Mouse (Mus musculus) natural killer cell, adult 2 months (primary cell): ENCODE results near the gene Ddx41.
"Not testable (repeated sequence)": the region's sequence is repeated elsewhere in the genome, so short reads cannot be mapped to it uniquely, and the experiment has no call there.

Experiments used
- DNase-seq, 2 experiments: peaks; one replicate each; pipeline ENCODE4 v3.0.0; 2022; ENCODE audit warnings: low spot score in 2 of 2

The Ddx41 gene

DNA sequence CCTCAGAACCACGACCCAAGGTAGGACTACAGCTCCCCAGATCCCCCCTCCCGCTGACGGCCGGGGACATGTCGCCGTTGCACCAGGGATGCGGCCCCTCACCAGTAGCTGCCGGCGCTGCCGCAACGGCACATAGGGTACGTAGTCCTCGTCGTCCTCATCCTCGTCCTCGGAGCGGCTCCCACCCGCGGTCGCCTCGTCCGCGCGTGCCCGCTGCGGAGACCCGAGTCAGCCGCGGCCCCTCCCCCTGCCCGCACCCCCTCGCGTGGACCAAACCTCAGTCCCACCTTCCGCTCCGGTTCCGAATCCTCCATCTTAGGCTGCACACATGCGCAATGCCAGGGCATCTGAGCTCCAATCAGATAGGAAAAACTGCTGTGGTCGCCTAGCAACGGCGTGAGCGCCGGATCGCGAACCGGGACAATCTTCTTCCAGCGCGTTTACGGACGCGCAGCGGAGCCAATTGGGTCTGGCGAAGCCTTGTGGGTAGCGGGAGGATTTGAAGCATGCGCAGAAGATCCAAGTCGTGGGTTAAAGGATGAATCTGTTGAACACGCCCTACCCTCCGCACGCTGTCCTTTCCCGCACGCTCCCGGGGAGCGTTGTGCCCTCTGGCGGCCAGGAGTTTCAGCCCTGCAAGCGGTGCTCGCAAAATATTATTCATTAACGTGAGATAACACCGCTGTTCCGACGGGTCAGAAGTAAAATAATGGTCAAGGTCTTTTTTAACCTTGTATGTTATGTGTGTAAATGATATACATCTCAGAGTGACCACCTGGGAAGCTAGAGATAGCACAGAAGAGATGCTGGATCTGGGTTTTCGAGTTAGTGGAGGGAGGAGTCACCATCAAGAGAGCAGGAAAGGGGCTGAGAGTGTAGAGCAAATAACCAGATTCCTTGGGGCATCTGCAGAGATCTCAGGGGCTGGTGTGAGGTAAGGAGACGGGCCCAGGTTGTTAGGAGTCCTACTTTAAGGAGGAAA lies at the start of gene Ddx41:
TSS of gene Ddx41 (minus strand) at position 465 of the 982 bp plus-strand sequence.
- DNase-seq = peak; percentile 98 to 99

DNA sequence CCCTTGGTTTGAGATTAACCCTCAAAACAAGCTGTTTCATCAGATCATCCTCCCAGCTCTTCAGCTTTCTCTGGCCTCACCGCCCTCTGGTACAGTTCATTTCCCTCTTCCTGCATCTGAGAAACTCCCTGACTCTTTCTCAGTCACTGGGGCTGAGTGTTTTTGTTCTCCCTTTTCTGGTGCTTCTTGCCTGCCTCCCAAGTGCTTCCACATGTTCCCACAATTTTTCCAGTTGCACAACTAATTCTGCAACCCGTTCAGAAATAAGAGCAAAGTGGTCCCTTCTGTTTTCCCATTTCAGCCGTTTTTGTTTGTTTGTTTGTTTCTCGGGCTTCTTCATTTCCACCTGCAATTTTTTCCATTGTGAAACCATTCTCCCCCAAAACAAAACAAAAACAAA lies 41.6 kb upstream of the Ddx41 start:
- DNase-seq = no peak

DNA sequence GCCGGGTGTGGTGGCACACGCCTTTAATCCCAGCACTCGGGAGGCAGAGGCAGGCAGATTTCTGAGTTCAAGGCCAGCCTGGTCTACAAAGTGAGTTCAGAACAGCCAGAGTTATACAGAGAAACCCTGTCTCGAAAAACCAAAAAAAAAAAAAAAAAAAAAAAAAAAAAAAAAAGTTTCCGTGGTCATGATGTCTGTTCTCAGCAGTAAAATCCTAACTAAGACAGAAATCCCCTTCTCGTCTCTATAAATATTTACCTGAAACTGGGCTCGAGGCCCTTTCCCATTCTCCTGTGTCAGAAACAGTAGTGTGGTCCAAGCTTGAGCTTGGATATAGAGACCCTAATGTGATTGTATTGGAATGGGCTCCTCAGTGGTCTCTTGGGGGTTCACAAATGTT lies 40.4 kb upstream of the Ddx41 start:
- not testable (repeated sequence) for DNase-seq

DNA sequence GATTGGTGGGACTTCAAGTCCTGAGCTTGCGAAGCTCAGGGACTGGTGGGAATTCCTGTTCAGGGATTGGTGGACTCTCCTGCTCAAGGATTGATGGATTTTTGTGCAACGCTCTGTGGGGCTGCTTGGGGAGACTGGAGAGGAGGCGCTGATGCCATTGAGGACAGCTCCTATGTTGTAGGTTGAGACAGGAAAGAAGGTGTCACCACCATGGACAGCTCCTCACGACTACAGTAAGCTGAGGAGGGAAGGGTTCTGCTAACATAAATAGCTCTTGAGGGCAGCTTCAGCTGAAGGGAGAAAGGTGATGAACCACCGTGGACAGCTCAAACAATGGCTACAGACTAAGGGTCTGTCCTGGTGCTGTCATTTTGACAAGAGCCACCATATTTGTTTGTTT lies 39.5 kb upstream of the Ddx41 start:
- DNase-seq = no peak

DNA sequence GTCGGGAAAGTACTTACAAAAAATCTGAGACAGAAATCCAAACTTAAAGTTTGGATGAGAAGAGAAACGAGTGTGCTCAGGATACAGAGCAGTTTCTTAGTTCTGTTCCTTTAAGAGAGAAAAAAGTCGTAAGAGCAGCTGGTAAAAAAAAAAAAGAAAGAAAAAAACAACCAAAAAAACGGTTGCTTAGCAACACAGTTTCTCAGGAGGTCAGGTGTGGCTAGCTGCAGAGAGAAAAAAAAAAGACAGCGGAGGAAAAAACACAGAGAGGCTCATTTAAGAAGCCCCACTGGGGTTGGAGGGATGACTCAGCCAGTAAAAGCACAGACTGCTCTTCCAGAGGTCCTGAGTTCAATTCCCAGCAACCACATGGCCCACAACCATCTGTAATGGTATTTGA lies 37.9 kb upstream of the Ddx41 start:
- DNase-seq = no peak

DNA sequence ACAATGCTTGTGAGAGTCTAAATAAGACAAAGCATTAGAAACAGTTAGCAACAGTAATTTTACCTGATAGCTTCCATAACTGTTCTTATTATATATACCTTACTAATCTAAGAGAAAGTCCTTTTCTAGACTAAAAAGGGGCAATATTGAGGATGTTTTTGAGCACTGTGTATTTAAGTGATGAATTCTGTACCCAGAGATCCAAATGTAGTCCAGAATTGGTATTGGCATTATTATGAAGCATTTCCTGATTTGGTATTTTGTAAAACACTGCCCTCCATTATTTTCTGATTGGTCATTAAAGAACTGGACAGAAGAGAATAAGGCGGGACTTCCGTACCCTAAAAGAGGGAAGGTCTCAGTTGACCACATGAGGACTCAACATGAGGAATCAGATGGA lies 37.0 kb upstream of the Ddx41 start, which contains the start of gene Tmed9:
TSS of gene Tmed9 (plus strand) at position 301 of the 400 bp plus-strand sequence.
- no peak for DNase-seq

DNA sequence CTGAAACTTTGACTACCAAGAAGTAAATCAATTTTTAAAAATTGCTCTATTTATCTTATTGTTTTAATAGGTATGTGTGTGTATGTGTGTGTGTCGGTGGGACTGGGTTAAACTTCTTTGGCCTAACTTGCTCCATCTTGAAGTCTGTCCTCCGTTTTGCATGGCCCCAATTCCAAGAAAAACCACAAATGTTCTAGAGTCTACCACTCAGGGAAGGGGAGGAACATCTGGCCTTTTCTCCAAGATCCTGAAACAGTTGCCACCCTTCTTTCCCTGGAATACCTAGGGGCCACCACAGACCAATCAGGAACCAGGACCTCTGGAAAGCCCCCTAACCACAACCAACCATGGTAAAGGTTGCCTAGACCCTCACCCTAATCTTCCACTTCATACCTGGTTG lies 35.5 kb upstream of the Ddx41 start:
- no peak for DNase-seq

DNA sequence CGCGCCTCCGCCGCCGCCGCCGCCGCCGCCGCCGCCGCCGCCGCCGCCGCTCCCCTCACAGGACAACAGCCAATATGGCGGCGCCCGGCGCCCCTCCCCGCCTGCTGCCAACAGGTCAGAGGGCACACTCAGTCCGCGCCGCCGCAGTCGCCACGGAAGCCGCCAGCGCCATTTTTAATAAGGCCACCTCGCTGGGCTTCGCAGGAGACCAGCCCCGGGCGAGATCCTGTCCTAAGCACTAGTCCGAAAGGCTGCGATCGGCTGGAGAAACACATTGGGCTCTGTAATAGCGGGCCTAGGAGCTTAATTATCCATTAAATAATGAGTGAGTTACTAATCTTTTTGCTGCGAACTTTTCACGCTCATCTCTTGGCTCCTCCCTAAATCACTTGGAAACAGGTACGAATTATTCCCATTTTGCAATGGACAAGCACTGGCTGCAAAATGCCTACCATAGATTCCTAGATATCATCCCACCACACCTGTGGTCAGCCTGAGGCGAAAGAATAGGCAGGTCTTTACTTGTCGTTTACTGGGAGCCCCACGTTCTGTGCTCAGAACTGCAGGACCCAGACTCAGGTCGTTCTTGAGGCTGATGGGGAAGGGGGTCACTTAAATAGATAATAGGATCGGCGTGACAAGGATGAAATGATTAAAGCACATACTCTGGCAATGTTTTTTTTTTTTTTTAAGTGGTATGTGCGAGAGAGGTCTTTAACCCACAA lies 34.7 kb upstream of the Ddx41 start, which contains the start of gene Fam193b:
TSS of gene Fam193b (minus strand) at position 94 of the 725 bp plus-strand sequence.
- DNase-seq = peak; percentile 91 to 92

DNA sequence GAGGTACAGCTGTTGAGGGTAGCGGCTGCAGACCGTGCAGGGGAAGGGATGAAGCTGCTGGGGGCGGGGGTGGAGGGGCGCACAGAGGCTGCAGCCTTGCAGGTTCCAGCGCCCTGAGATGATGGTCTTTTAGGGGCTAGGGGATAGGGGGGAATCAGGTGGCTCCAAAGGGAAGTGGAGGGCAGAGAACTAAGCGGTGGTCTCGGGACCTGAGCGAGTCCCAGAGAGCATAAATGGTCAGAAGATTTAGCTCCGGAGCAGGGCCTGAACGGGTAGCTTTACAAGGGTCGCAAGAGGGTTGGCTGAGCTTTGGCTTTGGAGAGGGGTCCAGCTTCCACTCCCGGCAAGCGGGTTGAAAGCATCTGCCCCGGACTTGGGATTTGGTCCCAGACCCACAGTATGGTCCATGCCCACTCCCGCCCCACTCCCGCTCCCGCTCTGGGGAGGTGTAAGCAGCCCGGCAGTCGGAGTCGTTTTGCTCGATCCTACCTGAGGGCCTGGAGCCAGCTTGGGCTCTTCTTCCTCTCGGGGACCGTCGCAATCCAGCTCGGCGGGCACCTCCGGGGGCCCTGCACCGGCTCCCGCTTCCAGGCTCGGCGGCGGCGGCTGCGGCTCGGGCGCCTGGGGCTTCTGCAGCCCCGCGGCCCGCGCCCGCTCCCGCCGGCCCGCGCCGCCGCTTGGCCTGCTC lies 34.0 kb upstream of the Ddx41 start:
- peak; percentile 6 to 7 for DNase-seq

DNA sequence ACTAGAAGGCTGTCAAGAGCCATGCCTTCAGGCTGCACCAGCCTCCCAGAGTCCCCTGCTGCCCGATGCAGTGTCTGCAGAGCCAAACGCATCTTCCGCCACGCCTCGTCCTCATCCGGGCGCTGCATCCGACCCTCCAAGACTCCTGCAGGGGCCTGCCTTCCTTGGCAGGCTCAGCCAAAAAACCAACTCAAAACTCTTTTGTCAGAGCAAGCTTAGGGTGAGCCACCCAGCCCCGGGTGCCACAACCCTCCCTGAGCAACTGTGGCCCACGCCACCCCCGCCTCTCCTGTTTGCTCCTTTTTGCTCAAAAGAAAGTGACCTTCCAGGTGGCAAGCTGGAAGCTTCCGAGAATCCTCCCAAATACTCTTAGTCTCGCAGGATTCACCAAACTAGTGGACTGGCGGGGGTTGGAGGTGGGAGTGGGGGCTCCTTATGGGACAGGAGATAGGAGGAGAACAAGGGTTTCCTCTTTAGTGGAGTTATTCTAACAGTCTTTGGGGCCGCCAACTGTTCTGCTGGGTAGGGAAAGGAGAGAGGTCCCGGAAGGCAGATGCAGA lies 33.3 kb upstream of the Ddx41 start:
- DNase-seq = no peak

DNA sequence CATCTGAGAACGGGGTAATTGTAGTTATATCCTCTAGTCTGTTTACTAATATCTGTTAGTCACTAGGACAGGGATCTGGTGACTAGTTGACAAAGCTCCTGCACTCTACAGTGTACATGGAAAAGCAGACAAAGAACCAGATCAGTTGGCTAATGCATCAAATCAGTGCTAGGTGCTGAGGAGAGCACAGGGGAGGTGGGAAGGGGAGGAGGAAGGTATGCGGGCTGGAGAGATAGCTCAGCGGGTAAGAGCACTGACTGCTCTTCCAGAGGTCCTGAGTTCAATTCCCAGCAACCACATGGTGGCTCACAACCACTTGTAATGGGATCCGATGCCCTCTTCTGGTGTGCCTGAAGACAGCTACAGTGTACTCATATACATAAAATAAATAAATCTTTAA lies 32.1 kb upstream of the Ddx41 start:
- not testable (repeated sequence) for DNase-seq

DNA sequence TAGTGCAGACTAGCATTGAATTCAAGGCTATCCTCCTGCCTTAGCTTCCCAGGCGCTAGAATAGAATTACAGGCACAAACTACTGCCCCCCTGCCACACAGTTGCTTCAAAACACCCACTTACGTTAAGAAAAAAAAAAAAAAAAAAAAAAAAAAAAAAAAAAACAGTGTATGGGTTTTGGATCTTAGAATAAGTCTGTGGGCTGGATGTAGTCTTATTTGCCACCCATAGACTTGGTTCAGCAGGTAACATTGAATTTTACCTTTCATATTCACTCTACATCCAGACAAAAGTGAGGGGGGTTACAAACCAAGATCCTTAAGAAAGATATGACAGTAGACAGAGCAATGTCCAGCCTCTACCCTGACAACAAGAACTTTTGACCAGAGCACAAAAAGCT lies 31.5 kb upstream of the Ddx41 start:
- no peak for DNase-seq

DNA sequence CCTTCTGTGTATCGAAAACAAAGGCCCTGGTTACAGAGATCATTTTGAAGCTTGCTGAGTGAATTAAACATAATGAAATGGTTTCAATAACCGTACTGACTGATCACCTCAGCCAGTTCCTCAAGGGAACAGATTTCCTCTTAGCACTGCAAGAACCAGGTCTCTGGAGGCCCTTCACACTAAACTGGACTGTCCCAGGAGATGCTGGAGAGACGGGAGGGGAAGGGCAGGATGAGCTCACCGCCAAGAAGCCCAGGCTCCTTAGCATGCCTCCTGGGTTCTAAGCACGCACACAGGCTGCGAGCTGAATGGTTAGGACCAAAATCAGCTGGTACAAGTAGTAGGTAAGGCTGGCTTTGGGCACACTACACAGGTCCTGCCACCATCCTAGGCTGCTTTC lies 30.5 kb upstream of the Ddx41 start:
- DNase-seq = no peak

DNA sequence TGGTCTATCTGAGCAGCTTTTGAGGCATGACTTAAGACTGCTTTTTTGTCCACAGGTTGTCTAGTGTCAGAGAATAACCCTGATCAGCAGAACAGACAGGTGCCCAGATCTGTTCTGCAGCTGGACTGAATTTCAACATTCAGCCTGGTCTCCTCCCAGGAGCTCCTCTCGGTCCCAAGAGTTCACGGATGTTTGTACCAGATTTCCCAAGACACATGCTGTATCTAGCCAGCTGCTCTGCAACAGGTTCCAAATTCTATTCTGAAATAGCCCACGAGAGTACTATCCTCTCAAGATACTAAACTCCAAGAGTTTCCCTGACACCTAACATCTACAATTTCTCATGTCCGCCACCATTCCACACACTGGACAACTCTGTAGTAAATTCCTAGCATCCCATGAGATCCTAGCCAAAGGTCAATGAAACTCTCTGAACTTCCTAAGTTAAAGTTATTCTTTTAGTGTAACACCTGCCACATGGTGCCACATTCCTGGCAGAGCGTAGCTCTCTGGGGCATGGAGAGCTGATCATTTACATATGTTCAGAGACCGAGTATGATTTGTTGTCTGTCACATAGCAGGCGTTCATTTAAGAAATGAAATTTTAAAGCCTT lies 26.9 kb upstream of the Ddx41 start:
- DNase-seq = no peak

DNA sequence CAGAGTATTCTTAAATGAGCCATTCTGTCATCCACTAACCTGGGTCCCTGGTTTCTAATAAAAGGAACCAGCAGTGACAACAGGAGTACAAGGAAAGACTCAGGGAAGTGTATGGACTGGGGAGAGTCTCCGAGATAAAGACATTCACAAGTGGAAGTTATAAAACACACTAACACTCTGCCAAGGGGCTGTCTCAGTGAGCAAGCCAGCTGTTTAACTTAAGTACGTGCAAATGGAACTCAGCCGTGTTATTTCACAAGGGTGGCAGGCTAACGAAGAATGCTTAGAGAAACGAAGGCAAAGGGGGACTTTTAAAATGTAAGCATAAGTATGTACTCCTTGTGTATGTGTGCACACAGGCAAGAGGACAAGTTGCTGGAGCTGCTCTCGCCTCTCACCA lies 21.0 kb upstream of the Ddx41 start:
- no peak for DNase-seq

DNA sequence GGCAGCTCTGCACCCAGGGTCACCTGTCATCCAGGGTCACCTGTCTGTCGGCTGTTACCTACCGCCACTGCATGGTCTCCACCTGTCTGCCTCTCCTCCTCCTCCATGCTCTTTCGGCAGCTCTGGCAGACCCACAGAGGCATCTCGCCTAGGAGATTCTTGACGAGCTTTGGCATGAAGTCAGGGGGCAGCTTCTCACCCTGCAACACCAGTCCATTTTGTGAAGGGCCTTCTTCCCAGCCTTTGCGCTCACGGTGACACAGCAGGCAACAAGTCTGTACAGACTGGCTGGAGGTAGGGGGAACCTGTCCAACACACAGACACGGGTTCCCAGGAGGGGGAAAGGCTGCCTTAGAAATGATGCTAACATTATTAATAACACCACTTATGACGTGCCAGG lies 19.5 kb upstream of the Ddx41 start:
- no peak for DNase-seq

DNA sequence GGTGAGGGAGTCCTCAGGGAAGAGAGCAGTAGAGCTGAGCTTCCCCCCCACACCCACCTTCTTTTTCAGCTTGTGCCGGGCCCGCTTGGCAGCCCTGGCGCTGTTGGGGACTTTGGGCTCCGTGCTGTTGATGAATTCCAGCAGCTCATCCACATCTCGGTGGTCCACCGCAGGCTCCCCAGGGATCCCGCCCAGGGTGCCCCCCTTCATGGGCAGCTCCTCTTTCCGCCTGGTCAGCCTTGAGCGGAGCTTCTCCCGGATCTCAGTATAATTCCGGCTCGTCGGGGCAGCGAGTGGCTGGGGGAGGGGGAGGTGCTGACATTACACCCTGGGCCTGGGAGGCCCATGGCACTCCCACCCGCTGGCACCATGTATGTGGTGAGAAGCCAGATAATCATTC lies 12.6 kb upstream of the Ddx41 start:
- no peak for DNase-seq

DNA sequence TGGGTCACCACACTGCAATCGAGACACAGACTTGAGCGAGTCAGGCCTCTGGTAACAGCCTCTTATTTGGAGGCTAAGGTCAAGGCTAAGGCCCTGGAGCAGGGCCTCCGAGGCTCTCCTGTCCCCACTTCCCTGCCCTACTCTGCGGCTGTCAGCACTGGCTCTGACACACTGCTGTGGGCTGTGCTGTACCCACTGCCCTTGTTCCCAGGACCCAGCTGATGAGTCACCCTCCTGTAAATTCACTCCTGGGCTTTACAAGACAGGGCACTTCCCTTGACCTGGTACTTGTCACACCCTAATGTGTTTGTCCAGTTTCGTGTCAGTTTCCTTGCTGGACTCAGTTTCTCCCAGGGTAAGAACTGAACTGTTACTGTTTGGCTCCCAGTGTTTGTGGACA lies 12.0 kb upstream of the Ddx41 start:
- DNase-seq = no peak

DNA sequence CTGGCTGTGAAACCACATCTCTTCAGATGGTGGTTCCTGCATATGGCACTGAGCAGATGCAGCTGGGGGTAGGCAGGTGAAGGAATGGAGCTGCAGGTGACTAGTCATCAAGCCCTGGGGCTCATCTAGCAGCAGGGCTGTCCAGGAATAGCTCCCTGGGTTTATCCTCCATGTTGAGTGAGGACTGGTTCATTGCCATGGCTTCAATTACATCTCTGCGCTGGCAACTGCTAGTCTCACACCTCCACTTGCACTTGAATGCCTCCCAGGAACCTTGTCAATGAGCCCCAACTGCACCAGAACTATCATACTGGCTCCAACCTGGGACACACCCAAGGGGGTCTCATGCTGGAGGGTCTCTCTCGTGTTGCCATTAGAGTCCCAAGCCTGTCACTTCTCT lies 11.5 kb upstream of the Ddx41 start:
- DNase-seq = no peak

DNA sequence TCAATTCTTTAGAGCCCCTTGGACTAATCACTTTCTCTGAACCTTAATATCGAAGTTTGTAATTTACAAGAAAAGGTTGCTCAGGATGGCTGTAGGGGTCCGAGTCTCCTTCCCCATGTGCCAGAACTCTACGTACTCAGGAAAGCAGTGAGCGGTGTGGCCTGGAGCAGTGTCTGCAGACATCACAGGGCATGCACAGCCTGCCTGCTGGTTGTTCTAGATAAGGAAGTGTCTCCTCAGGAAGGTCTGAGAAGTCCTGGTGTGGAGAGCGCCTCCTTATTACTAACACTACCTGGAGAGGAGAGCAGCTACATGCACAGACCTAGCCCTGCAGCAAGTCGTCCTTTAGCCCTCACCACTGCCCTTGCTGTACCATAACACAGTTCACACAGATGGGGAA lies 8.3 kb upstream of the Ddx41 start:
- no peak for DNase-seq

DNA sequence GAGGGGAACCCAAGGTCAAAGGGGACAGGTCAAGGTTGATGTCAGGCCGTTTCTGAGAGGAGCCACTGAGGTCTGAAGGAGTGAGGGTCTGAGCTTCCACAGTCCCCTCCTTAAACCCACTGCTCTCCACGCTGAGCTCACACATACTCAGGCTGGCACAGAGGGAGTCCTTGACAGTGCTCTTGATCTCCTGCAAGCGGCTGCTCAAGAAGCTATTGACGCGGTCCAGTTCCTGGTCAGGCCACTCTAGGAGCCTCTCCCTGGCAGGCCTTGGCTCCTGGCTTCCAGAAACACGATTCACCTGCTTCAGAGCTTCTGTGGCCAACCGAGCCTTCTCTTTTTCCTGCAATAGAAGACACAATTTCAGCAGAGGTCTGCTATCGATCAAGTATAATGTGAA lies 7.0 kb upstream of the Ddx41 start:
- DNase-seq = no peak
